Mouse (Mus musculus) ES-E14 (cell line): Measurements from ENCODE around the gene Rptor. TPM values are rescaled to one million over a fixed set of nuclear protein-coding genes. Genes with fewer than 3 reads are reported as not detected.

Experiments
- DNase-seq: peaks from one replicate; pipeline ENCODE4 v3.0.0-alpha.2; 2013; ENCODE audit warnings: low read depth, low spot score
- H3K27ac ChIP-seq: 2 replicates; pipeline ENCODE4 v1.5.1; 2012; ENCODE audit warnings: low read depth, mild to moderate bottlenecking, low read length, moderate library complexity, mixed read lengths; ENCODE audit not compliant: poor library complexity, insufficient read depth, severe bottlenecking
- H3K36me3 ChIP-seq: 2 replicates; pipeline ENCODE4 v1.6.1; 2012; ENCODE audit warnings: mild to moderate bottlenecking, low read length, moderate library complexity, mixed read lengths; ENCODE audit not compliant: control insufficient read depth, poor library complexity, insufficient read depth, severe bottlenecking
- H3K4me1 ChIP-seq, 2 experiments: fragments of 150-350 bp in 1 of 2; sonication (generic) in 1 of 2; 2 replicates each; pipeline ENCODE4 v1.6.1; 2012; ENCODE audit warnings: low read length in 2 of 2, mild to moderate bottlenecking in 1 of 2, mixed read lengths in 1 of 2; ENCODE audit not compliant: control insufficient read depth in 2 of 2, insufficient read depth in 2 of 2, poor library complexity in 1 of 2
- H3K4me3 ChIP-seq, 2 experiments: fragments of 150-350 bp in 1 of 2; sonication (generic) in 1 of 2; 2 replicates each; pipeline ENCODE4 v1.5.1; 2012; ENCODE audit warnings: low read length in 2 of 2, low read depth in 1 of 2, mild to moderate bottlenecking in 1 of 2, mixed read lengths in 1 of 2; ENCODE audit not compliant: insufficient read depth in 1 of 2, poor library complexity in 1 of 2, severe bottlenecking in 1 of 2
- H3K9ac ChIP-seq: 2 replicates; pipeline ENCODE4 v1.6.1; 2012; ENCODE audit warnings: low read depth, mild to moderate bottlenecking, low read length, mixed read lengths; ENCODE audit not compliant: poor library complexity, insufficient read depth, severe bottlenecking
- H3K9me3 ChIP-seq: fragments of 150-350 bp; sonication (generic); 2 replicates; pipeline ENCODE4 v1.6.1; 2012; ENCODE audit warnings: low read depth, mild to moderate bottlenecking, low read length; ENCODE audit not compliant: control insufficient read depth, insufficient read depth
- CHD2 ChIP-seq: IDR thresholded peaks from 2 replicates; pipeline ENCODE4 v1.6.1; 2014; ENCODE audit warnings: mild to moderate bottlenecking, low read depth, low read length, inconsistent platforms
- HCFC1 ChIP-seq: IDR thresholded peaks from 2 replicates; pipeline ENCODE4 v1.6.1; 2012; ENCODE audit warnings: low read length, inconsistent platforms, borderline replicate concordance; ENCODE audit not compliant: insufficient read depth
- MAFK ChIP-seq: IDR thresholded peaks from 2 replicates; pipeline ENCODE4 v1.6.1; 2014; ENCODE audit warnings: mild to moderate bottlenecking, low read depth, low read length, inconsistent platforms; ENCODE audit not compliant: insufficient read depth
- ZC3H11A ChIP-seq: IDR thresholded peaks from 2 replicates; pipeline ENCODE4 v1.6.1; 2012; ENCODE audit warnings: low read depth, mild to moderate bottlenecking, inconsistent platforms, low read length, borderline replicate concordance
- ZNF384 ChIP-seq: IDR thresholded peaks from 2 replicates; pipeline ENCODE4 v1.6.1; 2012; ENCODE audit warnings: low read depth, low read length, inconsistent platforms
- in situ Hi-C, 2 experiments: fragments of 600-800 bp; cut with MboI; formaldehyde crosslinking; loops; one replicate each; pipeline ENCODE4 v1.15.1; 2025; ENCODE audit warnings: low sequenced_read_pairs in 2 of 2, inconsistent platforms in 1 of 2; ENCODE audit not compliant: unreplicated experiment in 2 of 2
- total RNA-seq: library from RNA; depleted of rRNA; stranded (reverse); fragments of 300-350 nt; gene quantifications from 2 replicates; pipeline ENCODE4 v1.2.3, GENCODE M21; 2012

Rptor gene
- total RNA-seq, 1 experiment: 59.7 TPM

DNA sequence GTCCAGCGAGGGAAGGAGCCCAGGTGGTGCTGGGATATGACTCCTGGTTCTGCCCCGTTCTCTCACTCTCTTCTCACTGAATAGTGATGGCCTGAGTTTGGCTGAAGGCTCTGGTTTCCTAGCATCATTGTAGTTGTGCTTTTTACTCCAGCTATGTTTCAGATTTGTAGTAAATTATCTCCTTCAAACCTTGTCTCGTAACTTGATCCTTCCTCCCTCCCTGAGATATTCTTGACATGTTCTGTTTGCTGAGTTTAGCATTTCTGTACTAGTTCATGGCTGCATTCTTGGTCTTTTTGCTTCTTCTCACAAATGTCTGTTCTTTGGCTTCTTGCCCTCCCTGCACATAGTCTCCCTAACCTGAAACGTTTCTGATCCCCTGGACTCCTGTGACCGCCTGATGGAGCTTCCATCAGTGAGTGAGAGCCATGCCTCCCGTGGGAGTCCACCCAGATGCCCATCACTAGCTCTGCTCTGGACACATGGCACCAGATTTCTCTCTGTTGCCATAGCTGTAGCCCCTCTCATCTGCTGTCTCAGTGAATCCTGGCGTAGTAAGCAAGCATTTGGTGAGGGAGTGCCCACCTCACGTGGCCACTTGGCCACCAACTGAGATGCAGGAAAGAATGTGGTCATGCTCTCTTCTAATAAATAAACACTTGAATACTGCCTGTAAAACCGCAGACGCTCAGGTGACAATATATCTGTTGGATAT lies 91.6 kb downstream of the Rptor start:
- no peak for DNase-seq
- Histone ChIP-seq H3K9ac (no peak overlapping the region), H3K36me3 (no peaks in the 10 kb centered on the region), H3K27ac (no peak overlapping the region), H3K9me3 (no peaks in the 10 kb centered on the region), H3K4me1 (peaks cover 0 to 14% of the 10 kb centered on the region in 2 experiments; a peak in 2 of 4 replicates), H3K4me3 (no peak overlapping the region)
- TF ChIP-seq MAFK (no peak), ZC3H11A (no peak), ZNF384 (no peak), HCFC1 (no peak), CHD2 (no peak)
- in situ Hi-C loops: no loop called here

DNA sequence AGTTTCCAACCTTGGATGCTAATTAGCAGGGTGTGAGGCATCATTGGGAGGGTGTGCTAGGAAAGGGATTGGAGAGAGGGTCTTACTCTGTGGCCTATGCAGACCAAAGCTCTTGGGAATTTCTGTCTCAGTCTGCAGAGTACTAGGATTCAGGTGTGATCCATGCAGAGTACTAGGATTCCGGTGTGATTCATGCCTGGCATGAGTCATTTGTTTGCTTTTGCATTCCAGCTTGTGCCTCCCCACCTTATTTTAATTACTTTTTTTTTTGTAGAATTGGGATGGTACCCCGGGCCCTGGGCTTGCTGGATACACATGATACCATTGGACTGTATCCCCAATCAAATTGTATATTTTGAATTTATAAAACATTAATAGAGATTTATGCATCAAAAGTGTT lies 93.7 kb downstream of the Rptor start:
- DNase-seq: no peak
- in situ Hi-C loops: no loop called here
- H3K4me3 ChIP-seq: no peak overlapping the region
- H3K4me1 ChIP-seq: peaks cover 0 to 14% of the 10 kb centered on the region in 2 experiments; a peak in 2 of 4 replicates
- no peaks in the 10 kb centered on the region for H3K9me3 ChIP-seq
- no peaks in the 10 kb centered on the region for H3K36me3 ChIP-seq
- H3K9ac ChIP-seq: no peak overlapping the region
- no peak overlapping the region; the same call in 1 of the 2 replicates for H3K27ac ChIP-seq
- TF ChIP-seq ZNF384: no peak
- TF ChIP-seq HCFC1: no peak
- no peak for TF ChIP-seq ZC3H11A
- no peak for TF ChIP-seq MAFK
- TF ChIP-seq CHD2: no peak

DNA sequence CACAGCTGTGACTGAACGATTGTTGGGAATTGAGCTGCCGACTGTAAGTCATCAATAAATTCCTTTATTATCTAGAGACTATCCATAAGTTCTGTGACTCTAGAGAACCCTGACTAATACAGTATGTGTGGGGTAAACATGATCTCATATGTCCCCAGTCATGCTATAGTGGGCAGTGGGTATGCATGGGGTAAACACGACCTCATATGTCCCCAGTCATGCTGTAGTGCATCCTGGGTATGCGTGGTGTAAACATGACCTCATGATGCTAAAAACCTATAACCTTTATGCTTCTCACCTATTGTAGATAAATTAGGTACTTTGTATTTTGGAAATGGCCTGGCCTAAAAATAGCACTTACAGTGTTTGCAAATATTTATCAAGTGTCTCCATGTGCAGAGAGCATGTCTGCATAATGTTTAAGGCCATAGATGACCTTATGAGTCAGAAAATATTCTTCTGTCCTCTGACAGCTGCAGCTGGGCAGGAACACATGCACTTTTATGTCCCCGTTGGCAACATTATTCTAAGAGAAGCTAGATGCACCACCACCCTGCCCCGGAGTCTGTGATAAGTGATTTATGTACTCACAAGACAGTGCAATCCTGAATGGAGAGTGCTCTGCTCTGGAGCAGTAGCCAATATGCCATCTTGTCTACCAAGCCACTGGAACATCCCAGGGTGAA lies 102.8 kb downstream of the Rptor start:
- Histone ChIP-seq H3K36me3 (no peaks in the 10 kb centered on the region), H3K4me1 (no peaks in the 10 kb centered on the region), H3K4me3 (no peak overlapping the region), H3K9me3 (no peaks in the 10 kb centered on the region), H3K9ac (no peak overlapping the region), H3K27ac (no peak overlapping the region)
- TF ChIP-seq CHD2: no peak
- in situ Hi-C loops: no loop called here
- DNase-seq: no peak

DNA sequence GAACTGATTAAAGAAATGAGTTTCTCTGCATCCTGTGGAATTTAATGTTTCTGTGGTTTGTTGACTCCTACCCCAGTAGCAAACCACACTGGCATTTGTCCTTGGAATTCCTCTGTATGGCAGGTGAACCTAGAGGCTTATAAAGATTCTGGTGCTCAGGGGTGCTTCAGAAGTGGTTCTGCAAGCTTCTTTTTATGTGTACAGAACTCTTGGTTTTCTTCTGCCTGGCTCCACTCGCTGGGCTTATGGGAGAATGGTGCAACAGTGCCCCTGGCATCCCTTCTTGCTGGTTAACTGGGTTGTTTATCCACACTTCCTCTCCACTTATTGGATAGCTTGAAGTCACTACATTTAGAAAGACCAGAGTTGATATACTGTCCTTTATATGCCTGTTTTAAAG lies 104.6 kb downstream of the Rptor start:
- TF ChIP-seq HCFC1: no peak
- no peak for TF ChIP-seq MAFK
- no peak for TF ChIP-seq CHD2
- no peak overlapping the region for H3K27ac ChIP-seq
- no peak overlapping the region for H3K9ac ChIP-seq
- no peaks in the 10 kb centered on the region for H3K9me3 ChIP-seq
- H3K4me3 ChIP-seq: no peak overlapping the region
- H3K4me1 ChIP-seq: no peaks in the 10 kb centered on the region
- in situ Hi-C loops: no loop called here
- no peak for DNase-seq
- H3K36me3 ChIP-seq: no peaks in the 10 kb centered on the region

DNA sequence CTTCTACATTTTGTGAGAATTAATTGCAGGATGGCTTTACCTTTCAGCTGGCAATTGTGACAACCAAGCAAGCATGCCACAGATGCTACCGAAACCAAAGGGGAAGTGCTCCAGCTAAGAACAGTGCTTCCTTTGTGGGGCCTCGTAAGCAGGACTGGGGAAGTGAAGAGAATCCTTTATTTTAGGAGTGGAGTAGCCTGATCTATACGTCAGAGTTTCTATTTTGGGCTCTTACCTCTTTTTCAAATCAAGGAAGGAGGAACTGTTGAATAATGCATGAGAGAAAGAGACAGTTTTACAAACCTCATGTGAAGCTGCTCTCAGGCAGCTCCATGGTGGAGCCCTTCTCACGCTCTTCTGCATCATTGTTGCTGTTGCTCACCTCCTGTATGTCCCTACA lies 106.5 kb downstream of the Rptor start:
- H3K36me3 ChIP-seq: no peaks in the 10 kb centered on the region
- H3K9ac ChIP-seq: no peak overlapping the region
- H3K9me3 ChIP-seq: no peaks in the 10 kb centered on the region
- TF ChIP-seq ZNF384: no peak
- TF ChIP-seq CHD2: no peak
- TF ChIP-seq HCFC1: no peak
- TF ChIP-seq ZC3H11A: no peak
- no peak for TF ChIP-seq MAFK
- no peak for DNase-seq
- H3K4me3 ChIP-seq: no peak overlapping the region
- in situ Hi-C loops: no loop called here
- H3K27ac ChIP-seq: no peak overlapping the region
- no peaks in the 10 kb centered on the region for H3K4me1 ChIP-seq
